Mouse (Mus musculus) R1 (cell line): ENCODE measurements around the gene Cse1l.

ENCODE experiments used
- DNase-seq: peaks from one replicate; pipeline ENCODE4 v3.0.0-alpha.2; 2018; ENCODE audit warnings: low read depth, low spot score

Cse1l gene

DNA sequence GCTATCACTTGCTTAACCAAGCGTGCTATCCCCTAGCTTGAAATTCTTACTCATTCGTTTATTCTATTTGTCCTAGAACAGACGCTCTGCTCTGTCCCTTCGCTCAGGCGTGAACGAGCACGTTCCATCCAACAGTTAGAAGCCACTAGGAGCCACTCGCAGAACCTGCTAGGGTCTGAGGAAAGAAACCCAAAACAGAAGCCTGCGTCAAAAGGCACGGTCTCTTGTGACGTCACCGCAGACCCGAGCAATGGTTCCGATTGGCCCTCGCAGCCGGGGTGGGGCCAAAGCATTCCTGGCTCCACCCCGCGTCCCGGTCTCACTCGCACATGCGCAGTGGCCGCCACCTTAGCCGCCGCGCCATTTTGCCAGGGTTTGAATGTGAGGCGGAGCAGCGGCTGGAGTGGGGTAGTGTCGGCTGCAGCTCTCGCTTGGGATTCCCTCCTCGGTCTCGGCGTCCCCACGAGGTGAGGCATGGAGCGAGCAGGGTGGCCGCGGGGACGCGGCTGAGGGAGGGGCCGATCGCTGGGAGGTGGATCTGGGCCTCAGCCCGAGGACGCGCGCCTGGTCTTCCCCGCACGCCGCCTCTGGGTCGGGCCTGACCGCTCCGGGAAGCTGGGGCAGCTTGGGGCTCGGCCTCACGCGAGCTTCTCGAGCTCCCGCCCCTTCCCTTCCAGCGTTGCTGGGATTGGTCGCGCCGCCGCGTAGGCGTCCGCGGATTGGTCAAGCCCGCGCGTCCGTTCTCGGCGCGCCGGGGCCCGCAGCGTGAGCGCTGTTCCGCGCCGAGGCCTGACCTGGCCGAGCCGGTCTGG, at the start of gene Cse1l:
Gene Cse1l, plus strand, starts transcription at position 330 of the 812 bp plus-strand sequence.
- peak; percentile 97 for DNase-seq

DNA sequence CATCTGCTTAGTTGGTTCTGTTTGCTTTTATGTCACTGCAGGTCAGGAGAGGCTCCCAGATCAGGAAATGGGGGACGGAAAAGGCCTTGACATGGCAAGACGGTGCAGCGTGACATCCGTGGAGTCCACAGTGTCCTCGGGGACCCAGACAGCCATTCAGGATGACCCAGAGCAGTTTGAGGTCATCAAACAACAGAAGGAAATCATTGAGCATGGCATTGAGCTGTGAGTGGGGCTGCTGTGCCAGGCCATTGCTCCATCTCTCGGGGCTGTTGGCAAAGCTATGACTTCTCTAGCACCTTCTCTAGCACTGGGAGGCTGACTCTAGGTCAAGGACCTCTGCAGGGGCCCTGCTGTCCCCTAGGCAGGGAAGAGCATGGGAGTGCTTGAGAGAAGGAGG, 49.5 kb upstream of the Cse1l start:
- no peak for DNase-seq

DNA sequence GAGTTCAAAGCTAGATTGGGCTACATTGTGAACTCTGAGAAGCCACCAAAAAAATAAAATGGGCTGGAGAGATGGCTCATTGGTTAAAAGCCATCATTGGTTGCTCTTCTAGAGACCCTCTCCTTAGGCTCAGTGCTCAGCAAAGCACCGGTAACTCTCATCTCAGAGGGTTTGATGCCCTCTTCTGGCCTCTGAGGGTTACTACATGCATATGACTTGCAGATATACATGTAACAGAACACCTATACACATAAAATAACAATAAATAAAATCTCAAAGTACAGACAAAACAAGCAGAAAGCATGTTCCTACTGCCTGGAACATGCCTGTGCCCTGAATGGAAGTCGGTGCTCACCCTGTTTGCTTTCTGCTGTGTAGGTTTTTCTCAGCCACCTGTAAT, 48.7 kb upstream of the Cse1l start:
- DNase-seq, result peak; percentile 78

DNA sequence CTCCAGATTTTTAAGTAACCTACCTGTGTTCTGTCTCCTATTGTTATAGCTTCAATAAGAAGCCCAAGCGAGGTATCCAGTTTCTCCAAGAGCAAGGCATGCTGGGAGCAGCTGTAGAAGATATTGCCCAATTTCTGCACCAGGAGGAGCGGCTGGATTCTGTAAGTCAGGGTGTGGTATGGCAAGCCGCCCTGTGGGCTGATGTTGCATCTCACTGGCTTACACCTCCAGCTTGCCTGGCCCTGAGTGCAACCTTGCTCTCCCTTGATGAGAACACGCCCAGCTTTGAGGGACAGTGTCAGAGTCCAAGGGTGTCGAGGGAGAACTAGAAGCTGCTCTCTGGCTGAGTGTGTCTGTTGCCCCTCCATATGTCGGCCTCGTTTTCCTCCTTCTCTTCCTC, 46.6 kb upstream of the Cse1l start:
- DNase-seq, result no peak

DNA sequence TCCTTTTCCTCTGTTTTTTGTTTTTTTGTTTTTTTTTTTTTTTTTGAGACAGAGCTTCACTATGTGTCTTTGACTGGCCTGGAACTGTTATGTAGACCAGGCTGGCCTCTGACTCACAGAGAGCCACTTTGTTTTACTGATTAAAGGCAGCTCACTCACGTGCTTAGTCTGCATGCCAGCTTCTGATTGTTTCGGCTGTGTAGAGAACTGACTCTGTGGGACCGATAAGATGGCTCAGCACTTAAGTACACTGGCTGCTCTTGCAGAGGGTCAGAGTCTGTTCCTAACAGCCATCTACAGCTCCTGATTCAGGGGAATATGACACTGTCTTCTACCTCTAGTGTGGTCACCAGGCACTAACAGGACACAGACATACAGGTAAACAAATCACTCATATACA, 43.3 kb upstream of the Cse1l start:
- no peak for DNase-seq

DNA sequence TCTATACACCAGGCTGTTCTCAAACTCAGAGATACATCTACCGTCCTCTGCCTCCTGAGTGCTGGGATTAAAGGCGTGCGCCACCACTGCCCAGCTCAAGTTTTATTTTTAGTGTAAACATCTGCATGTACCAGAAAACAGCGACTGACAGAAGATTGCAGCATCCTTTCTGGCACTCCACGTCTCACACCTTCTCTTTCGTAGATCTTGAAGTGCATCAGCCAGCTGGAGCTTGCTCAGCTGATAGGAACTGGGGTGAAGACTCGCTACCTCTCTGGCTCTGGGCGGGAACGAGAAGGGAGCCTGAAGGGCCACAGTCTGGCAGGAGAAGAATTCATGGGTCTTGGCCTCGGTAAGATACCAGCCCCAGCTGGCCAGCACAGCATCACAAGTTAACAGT, 40.4 kb upstream of the Cse1l start:
- no peak for DNase-seq

DNA sequence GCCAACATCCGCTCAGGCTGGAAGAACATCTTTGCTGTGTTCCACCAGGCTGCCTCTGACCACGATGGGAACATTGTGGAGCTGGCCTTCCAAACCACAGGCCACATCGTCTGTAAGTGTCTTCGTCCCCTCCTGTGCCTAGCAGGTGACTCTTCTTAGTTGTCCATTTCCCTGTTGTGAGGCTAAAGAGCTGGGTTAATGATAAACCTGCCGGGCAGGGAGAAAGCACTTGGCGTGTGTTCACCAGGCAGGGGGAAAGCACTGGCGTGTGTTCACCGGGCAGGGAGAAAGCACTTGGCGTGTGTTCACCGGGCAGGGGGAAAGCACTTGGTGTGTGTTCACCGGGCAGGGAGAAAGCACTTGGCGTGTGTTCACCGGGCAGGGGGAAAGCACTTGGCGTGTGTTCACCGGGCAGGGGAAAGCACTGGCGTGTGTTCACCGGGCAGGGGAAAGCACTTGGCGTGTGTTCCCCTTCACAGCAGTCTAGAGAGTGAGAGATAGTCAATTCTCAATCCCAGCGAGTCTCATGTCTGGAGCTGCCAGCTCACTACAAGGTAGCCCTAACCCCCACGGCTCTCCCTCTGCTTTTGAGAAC, 35.5 kb upstream of the Cse1l start:
- DNase-seq, result no peak

DNA sequence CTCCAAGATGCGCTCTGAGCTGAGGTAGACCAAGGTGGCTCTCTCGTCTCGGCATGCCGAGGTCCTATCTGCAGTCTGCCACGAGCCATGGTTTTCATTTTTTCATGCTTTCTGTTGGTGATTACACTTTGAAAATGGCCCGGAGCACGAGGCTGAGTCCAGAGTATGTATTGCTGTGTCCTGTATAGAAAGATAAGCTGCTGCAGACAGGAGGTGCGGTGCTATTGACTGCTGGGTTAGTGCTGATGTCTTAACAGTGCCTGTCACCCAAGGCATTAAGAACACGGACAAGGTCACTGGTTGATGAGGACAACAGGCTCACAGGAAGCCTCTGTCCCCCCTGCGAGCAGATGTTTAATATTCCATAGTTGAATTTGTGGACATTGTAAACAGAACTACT, 34.9 kb upstream of the Cse1l start:
- DNase-seq, result no peak

DNA sequence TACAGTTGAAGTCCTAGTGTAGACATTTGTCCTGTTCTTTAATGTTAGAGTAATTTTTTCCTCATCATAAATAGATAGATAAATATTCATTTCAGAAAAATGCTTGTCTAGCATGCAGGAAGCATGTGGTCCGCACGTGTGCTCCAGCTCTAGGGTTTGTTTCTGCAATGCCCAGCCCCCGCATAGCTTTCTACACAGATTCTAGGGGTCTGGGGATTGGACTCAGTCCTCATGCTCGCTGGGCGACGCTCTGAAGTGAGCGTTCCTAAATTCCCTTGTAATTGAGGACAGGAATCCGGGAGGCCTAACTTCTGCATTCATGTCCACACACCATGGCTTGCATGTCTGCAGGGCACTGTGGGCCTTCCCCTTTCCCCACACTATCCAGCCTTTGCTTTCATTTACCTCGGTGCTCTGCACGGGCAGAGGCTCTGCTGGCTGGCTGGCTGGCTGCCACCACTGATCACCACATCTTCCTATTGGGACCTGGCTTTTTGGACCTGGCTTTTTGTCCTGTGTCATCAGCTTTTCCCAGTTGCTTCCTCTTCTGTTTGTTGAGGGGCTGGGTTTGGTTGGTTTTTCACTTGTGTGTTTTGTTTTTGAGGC, 31.1 kb upstream of the Cse1l start:
- DNase-seq, result no peak

DNA sequence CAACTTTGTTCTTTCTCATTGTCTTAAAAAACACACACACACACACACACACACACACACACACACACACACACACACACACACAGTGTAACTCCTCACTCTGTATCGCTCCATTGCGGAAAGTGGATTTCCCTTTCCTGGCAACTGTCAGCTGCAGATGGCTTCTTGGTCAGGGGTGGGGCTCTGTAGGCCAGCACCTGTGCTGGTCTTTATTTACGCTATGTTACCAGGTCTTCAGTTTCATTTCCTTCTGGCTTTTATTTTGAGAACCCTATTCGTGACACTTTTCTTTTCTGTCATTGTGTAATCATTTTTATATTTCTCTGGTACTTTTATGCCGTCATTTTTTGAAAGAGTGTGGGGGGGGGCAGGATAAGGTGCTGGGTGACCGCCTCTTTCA, 30.3 kb upstream of the Cse1l start:
- DNase-seq, result no peak

DNA sequence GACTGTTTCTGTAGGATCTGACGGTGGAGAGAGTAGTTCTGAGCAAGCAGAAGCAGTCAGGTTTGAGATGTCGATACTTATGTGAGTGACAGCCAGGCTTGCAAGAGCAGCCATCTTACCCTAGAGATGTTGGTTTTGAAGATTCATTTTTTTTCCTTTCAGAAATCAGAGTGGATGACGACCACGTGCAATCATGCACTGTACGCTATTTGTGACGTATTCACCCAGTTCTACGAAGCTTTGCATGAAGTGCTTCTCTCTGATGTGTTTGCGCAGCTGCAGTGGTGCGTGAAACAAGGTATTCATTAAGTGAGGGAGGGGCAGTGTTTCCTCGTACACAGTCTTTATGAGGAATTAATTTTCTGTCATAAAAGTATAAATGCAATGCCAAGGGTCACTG, 29.5 kb upstream of the Cse1l start:
- DNase-seq, result no peak

DNA sequence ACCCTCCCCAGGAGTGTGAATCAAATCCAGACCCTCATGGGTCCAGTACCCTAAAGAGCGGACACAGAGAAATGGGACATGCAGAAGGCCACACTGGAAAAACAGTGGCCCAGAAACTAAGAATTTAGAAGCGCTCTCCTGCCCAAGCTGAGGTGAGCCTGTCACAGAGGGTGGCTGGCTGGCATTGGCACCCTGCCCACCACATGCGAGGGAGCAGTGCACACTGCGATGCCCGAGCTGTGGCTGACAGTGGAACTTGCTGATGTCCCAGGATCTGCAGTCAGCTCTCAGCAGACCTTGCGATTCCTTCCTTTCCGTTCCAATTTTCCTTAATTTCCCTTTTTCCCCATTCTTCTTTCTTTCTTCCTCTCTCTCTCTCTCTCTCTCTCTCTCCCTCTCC, 20.8 kb upstream of the Cse1l start:
- DNase-seq, result no peak

DNA sequence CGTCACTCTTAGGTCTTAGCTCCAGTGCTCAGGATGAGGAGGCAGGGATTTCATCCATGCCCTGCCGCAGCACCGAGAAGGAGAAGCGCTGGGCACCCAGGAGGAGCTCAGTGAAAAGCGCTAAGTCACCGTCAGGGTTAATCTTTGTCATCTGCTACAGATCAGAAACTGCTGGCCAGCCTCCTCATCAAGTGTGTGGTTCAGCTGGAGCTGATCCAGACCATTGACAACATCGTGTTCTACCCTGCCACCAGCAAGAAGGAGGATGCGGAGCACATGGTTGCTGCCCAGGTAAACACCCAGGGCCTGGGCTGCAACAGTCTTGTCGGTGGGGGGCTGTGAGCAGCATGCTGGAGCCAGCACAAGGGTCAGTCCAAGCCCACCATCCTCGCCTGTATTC, 20.2 kb upstream of the Cse1l start:
- DNase-seq, result no peak

DNA sequence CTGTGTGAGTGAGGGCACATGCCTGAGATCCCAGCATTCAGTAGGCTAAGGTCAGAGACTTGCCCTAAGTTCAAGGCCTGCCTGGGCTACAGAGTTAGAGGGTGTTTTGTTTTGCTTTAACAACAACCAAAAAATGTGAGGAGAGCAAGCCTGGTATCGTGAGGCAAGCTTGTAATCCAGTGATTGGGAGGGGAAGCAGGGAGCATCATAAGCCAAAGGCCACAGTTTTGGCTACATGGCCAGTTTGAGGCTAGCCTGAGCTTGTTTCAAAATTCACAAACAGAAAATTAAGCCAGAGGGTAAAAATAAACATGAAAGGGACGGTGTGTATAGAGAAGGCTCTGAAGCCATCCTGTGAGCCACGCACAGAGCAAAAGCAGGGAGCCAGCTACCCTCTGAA, 19.6 kb upstream of the Cse1l start:
- no peak for DNase-seq

DNA sequence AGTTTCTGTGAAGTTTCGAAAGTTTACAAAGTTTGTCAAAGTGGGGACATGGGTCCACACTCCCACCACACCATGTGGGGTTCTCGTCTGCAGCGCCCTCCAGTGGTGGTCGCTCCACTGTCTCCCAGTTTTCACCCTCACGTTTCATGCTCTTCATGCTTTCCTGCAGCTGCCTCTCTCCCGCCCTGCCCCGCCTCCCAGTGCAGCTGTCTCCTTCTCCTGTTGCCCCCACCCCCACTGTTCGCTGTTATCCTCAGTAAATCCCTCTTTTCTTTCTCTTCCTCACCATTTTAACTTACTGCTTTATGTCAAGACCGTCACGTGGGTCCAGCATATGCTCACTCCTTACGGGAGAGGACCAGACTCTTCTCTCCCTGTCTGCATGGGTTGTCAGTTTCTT, 18.0 kb upstream of the Cse1l start:
- DNase-seq, result peak; percentile 62

DNA sequence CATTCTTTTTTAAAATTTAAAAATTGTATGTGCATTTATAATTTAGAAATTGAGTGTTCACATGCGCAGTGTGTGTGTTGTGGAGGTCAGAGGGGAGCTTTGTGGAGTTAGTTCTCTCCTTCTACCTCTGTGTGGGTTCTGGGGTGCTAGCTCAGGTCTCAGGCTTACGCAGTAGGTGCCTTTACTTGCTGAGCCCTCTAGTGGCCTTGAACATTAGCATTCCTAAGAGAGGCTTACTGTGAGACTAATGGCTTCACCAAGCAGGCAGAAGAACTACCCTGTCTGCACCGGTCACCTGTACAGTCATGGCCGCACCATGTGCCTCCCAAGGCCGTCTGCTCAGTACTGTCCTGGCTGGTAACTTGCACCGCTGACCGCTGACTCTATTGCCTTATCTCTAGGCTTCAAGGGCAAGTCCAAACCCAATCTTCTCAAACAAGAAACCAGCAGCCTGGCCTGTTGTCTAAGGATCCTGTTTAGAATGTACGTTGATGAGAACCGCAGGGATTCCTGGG, 14.4 kb upstream of the Cse1l start:
- peak; percentile 83 for DNase-seq

DNA sequence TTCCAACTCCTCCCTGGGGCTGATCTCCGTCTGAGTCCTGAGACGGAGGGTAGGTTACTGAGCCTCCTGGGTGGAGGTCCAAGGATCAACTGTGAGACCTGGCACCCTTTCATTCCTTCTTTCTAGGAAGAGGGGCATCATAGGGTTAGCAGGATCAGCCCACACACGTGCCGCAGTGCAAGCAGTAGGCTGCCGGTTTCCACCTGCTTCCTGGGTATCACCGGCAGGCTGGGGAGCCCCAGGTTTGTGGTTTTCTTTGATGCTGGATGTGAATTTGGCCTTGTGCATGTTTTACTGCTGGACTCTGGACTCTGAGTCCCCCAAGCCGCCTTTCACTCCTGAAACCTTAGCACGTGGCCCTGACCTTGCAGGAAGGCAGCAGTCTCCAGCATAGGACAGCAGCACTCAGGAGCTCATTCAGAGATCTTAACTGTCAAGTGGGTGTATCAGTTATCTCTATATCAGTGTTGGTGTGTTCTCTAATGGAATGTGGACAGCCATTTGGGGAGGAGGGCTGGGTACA, 13.6 kb upstream of the Cse1l start:
- no peak for DNase-seq

DNA sequence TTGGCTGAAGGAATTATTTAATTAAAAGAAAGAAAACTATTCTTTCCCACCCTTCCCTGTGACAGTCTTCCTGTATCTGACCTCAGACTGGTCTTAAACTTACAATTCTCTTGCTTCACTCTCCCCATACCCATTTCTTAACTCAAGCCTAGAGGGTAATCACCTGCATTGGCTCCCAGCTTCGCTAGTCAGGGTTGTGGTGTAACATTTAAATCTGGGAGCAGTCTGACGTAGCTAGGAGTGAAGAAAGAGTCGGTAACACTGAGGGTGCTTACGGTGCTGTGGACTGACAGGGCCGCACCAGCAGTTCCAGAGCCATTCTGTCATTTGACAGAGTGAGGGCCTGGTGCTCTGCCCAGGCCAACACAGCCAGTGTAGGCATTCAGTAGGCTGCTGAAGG, 12.8 kb upstream of the Cse1l start:
- no peak for DNase-seq

DNA sequence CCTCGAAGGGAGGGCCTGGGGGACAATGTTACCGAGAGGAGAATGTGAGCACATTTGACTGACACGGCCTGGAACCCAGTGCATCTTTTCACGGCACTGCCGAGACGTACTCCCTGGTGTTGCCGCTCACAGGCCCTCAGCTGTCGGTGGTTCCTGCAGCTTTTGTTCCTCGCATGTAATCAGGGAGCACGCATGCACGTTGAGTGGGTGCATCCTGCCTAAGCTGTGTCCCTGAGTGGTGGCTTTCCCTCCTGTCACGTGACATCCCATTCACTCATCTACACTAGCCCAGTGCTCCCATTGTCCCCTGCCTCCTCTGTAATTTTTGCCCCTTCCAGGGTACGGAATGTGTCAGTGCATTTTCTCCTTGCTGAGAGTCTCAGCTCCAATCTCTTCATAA, 9.5 kb upstream of the Cse1l start:
- no peak for DNase-seq

DNA sequence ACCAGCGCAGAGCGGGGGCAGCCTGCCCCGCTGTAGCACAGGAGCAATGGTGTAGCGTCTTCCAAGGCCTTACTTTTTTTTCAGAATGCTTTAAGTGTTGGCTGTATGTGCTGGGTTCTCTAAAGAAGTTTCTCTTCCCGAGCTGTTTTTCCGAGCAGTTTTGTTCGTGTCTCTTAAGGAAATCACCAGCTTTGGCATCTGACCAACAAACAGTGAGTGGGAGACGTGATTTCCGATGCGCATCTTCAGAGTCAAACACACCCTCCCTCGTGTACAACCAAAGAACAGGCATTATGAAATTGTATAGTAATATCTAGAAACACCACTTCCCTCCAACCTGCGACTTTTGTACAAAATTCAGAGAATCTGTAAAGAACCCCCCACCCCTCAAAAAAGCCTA, 8.9 kb upstream of the Cse1l start:
- DNase-seq, result no peak

DNA sequence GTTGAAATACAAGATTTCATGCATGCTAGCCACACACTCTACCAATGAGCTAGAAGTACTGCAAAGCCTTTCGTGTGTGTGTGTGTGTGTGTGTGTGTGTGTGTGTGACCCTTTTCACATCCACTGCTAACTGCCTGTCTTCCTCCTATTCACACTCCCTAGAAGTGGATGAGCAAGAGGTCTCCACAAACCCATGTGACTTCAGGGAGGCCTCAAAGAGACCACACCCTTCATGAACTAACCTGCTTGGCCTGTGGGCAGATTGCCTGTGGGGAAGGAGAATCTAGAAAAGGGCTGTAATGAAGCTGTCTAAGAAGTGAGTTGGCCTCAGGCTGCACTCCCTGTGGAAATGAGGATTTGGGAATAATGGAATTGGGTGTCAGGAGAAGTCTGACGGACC, 6.7 kb upstream of the Cse1l start:
- no peak for DNase-seq

DNA sequence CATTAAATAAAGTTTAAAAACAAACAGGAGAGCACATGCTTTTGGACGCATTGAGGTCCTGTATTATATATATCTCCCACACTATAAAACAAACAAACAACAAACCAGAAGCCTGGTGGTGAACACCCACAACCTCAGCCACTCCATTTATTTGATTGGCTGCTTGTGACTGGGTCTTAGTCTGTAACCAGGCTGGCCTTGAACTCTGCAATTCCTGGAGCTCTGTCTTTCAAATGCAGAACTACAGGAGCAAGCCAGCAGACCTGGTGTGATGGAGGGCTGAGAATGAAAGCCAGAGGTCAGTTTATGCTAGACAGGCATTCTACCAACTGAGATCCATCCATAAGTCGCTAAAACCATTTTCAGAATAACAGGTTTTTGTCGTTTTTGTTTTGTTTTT, 6.1 kb upstream of the Cse1l start:
- peak; percentile 56 for DNase-seq
